Mouse (Mus musculus) stomach, embryonic 14.5 days (tissue): Measurements from ENCODE around the gene Trim69. TPM values are rescaled to one million over a fixed set of nuclear protein-coding genes. Genes with fewer than 3 reads are reported as not detected.

Experiments used
- ATAC-seq: fragments of 200-750 bp; cut with Nextera tagmentation; 2 replicates; pipeline ENCODE4 v1.8.0; 2017; ENCODE audit warnings: low read depth, moderate TSS enrichment; ENCODE audit not compliant: insufficient number of reproducible peaks, insufficient read depth, low FRiP score
- H3K27ac ChIP-seq: fragments of 300-500 bp; sonication (generic); 2 replicates; pipeline ENCODE4 v1.5.1; 2014; ENCODE audit warnings: mild to moderate bottlenecking, low read length, moderate library complexity, mixed read lengths
- H3K27me3 ChIP-seq: fragments of 300-500 bp; sonication (generic); 2 replicates; pipeline ENCODE4 v1.6.1; 2014; ENCODE audit warnings: low read length, control low read depth, mixed read lengths; ENCODE audit not compliant: control insufficient read depth, insufficient read depth
- H3K36me3 ChIP-seq: fragments of 300-500 bp; sonication (generic); 2 replicates; pipeline ENCODE4 v1.6.1; 2014; ENCODE audit warnings: mild to moderate bottlenecking, control low read depth, low read length, moderate library complexity, mixed read lengths; ENCODE audit not compliant: control insufficient read depth, insufficient read depth
- H3K4me1 ChIP-seq: fragments of 300-500 bp; sonication (generic); 2 replicates; pipeline ENCODE4 v1.6.1; 2014; ENCODE audit warnings: low read length, control low read depth, mixed read lengths; ENCODE audit not compliant: control insufficient read depth, insufficient read depth
- H3K4me2 ChIP-seq: fragments of 300-500 bp; sonication (generic); replicated peaks from 2 replicates; pipeline ENCODE4 v1.6.1; 2014; ENCODE audit warnings: low read depth, low read length, control low read depth
- H3K4me3 ChIP-seq: fragments of 300-500 bp; sonication (generic); 2 replicates; pipeline ENCODE4 v1.5.1; 2014; ENCODE audit warnings: low read depth, low read length, control low read depth
- H3K9ac ChIP-seq: fragments of 300-500 bp; sonication (generic); replicated peaks from 2 replicates; pipeline ENCODE4 v1.6.1; 2014; ENCODE audit warnings: low read depth, mild to moderate bottlenecking, control low read depth, low read length, moderate library complexity, mixed read lengths
- H3K9me3 ChIP-seq: fragments of 300-500 bp; sonication (generic); 2 replicates; pipeline ENCODE4 v1.6.1; 2016; ENCODE audit warnings: low read depth, low read length, control low read depth; ENCODE audit not compliant: control insufficient read depth
- WGBS: fragments of 180-500 bp; shearing (Covaris S2); extraction: QIAGEN DNeasy Blood & Tissue Kit; methylation state at CpG from one replicate; pipeline ENCODE4 v1.1.7; 2014; 5-methylcytosine and 5-hydroxymethylcytosine counted together
- polyA plus RNA-seq: library from polyadenylated mRNA; unstranded; fragments of >200 nt; fragmentation: Nextera tagmentation; extraction: Ambion mirVana; gene quantifications from 2 replicates; pipeline ENCODE4 v1.2.1, GENCODE M21; 2014

Trim69 gene
- polyA plus RNA-seq: 0.14 and 0.23 TPM in 2 replicates

DNA sequence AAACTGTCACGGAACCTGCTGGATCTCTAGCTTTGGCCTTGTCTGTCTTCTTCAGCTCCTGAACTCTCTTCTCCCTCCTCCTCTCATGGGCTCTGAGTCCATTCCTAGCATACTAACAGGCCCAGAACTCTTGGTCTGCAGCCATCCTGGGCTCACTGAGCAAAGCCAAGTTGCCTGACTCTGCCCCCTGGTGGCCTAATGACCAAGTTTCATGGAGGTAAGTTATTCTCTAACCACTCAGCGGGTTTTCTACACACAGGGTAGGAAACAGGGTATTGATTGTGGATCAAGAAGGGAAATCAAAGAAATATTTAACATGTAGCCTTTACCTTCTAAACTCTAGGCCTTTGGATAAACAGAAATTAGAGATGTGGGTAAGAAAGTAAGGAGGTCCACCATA, at the start of gene Trim69:
Gene Trim69 (plus strand): TSS at position 21 of the 400 bp plus-strand sequence.
- Histone ChIP-seq H3K4me2 (no peak within 1 kb of the TSS), H3K9me3 (no peaks in the 10 kb centered on the region), H3K4me1 (peaks cover 8% of the 10 kb centered on the region; the same call in 1 of the 2 replicates), H3K4me3 (no peak within 1 kb of the TSS), H3K27me3 (no peaks in the 10 kb centered on the region), H3K9ac (no peak within 1 kb of the TSS), H3K36me3 (no peaks in the 10 kb centered on the region), H3K27ac (no peak within 1 kb of the TSS)
- ATAC-seq: peak; percentile 51; the same call in 1 of the 2 replicates
- WGBS: 48% methylated on average over 2 of the region's 2 CpGs

DNA sequence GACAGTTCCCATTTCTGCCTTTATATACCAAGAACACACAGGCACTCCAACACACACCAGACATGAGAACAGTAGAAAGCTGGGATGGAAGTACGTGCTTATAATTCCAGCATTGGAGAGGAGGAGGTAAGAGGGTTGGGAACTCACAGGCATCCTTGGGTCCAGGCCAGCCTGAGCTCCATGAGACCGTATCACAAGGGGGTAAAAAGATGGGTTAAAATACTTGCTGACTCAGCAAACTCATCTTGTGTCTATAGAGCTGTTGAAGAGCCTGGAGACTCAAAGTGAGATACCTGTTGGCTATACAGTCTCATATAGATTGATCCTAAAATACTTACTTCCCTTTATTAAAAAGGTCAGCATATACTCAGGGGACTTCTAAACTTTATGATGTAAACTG, 43.6 kb upstream of the Trim69 start:
- no peak overlapping the region for H3K27ac ChIP-seq
- no peak for ATAC-seq
- H3K27me3 ChIP-seq: no peaks in the 10 kb centered on the region
- peaks cover 15% of the 10 kb centered on the region for H3K36me3 ChIP-seq
- no peaks in the 10 kb centered on the region for H3K9me3 ChIP-seq
- WGBS: 91% methylated on average over 2 of the region's 2 CpGs
- peak overlapping the region; percentile 75; the same call in 1 of the 2 replicates for H3K4me3 ChIP-seq
- H3K4me1 ChIP-seq: 0 out of 2 replicates have a peak, but pooled peaks cover 3% of the 10 kb centered on the region
- H3K9ac ChIP-seq: peak overlapping the region; percentile 80; the same call in 1 of the 2 replicates
- peak overlapping the region; percentile 46 for H3K4me2 ChIP-seq

DNA sequence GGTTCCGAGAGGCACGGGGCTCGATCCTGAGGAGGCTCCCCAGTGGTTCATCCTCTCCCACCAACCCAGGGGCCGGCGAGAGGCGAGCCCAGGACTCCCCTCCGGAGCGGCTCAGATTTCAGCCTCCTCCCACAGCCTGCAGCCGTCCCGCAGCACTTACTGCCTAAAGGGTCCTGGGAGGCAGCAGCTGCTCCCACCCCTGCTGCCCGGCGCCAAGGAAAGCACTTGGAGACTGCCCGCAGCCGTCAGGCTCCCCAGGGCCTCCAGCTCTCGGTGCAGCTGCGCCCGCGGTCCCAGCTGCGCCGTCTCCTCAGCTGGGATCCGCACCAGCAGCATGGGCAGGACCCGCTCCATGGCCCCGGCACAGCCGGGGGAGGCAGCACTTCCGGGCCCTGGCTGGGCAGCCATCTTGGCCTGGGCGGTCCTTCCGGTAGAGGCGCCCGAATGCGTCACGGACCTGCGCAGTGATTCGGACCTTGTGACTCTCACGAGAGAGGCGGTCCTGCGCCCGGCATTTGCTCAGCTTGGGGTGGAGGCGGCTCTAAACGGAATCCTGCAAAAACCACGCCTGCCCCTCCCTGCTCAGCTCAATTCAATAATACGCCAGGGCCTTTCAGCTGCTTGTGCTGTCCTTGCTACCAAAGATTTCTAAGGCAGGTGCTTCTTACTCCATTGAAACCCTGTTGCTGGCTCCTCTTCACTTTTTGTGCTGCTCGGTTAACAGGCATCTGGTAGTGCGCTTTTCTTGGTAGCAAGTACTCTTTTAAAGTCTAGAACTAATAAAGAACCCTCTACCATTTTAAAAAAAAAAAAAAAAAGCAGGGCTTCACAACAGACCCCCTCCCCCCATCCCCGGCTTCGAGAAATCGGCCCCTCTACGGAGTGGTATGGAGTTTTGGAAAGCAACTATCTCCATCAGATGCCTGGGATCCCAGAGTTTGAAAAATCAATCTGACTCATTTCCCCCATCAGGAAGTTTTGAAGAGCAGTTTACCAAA, 42.2 kb upstream of the Trim69 start, which contains the start of gene Spg11:
Gene Spg11 (minus strand): TSS at position 426 of the 998 bp plus-strand sequence.
- under 1% methylated on average over 47 of the region's 47 CpGs for WGBS

DNA sequence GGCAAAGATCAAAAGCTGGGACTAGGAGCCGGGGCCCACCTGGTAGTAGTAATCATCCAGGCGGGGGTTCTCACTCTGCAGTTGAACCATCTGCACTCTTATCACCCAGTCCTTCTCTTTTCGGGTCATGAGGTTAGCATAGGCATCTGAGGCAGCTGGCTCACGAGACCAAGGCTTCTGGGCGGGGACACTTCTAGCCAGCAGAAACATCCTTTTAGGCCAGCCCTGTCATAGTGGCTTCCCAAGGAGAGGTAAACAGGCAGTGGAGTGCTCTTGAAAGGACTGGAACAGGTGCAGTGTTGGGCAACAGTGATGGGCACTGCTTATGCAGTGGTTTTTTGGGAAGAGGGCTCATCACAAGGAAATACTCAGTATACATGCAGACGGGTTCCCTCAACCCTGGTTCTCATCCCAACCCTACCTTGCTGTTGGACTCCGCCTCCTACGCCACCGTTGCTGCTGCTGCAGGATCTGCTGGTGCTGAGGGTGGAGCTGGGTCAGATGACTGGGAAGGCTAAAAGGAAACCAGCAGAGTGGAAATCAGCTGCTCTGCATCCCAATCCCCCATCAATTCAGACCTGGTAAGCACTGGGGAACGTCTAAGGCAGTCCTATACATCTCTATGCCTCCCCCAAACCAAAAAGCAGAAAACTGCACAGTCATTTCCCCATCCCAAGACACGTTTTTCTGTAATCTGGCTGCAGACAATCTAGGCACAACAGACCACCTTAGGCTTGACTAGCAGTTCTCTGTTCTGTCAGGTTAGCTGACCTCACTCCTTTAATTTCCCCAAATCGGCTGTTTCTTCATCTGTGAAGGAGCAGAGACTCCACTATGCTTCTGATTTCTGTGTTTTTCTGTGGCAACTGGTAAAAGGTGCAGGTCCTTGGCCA, 34.6 kb upstream of the Trim69 start:
- H3K27me3 ChIP-seq: no peaks in the 10 kb centered on the region
- no peaks in the 10 kb centered on the region for H3K36me3 ChIP-seq
- no peak overlapping the region for H3K9ac ChIP-seq
- no peaks in the 10 kb centered on the region for H3K9me3 ChIP-seq
- no peak overlapping the region for H3K4me3 ChIP-seq
- H3K27ac ChIP-seq: no peak overlapping the region
- no peaks in the 10 kb centered on the region for H3K4me1 ChIP-seq
- H3K4me2 ChIP-seq: no peak overlapping the region
- no peak for ATAC-seq
- WGBS: 35% methylated on average over 12 of the region's 12 CpGs

More for the DNA sequence above, 42.2 kb upstream of the Trim69 start, which contains the start of gene Spg11:
- peak within 1 kb of the TSS; percentile 99 for H3K27ac ChIP-seq
- no peaks in the 10 kb centered on the region for H3K9me3 ChIP-seq
- no peaks in the 10 kb centered on the region for H3K27me3 ChIP-seq
- ATAC-seq: peak; percentile 99
- peak within 1 kb of the TSS; percentile 46 for H3K4me2 ChIP-seq
- peak within 1 kb of the TSS; percentile 80 for H3K9ac ChIP-seq
- H3K4me3 ChIP-seq: peak within 1 kb of the TSS; percentile 75
- peaks cover 10% of the 10 kb centered on the region for H3K36me3 ChIP-seq
- 0 out of 2 replicates have a peak, but pooled peaks cover 3% of the 10 kb centered on the region for H3K4me1 ChIP-seq

DNA sequence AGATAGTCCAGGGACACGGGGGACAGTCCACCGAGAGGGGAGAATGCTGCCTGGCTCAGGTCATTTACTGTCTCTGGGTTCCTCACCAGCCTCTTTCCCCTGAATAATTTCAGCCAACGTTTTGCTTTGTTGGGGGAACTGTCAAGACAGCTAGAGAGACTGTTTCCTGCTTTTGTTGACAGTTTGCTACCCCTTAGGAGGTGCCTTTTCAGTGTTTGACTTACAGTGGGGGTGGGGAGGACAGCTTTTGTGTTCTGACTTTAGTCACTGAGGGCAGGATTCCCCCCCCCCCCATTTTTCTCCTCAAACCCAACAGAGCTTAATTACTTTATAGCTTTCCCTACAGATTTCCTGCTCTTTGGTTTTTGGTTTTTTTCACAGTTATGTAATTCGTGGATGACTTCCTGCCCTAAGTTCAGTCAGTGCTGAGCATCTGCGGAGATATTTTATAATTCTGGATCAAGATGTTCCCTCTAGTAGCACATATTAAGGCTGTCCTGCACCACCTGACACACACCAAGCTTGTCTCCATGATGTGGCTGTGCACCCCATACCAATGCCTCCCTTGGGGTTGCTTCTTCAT, 33.6 kb upstream of the Trim69 start:
- no peak for ATAC-seq
- no peak overlapping the region for H3K4me2 ChIP-seq
- H3K27me3 ChIP-seq: no peaks in the 10 kb centered on the region
- no peak overlapping the region for H3K4me3 ChIP-seq
- no peak overlapping the region for H3K9ac ChIP-seq
- no peaks in the 10 kb centered on the region for H3K36me3 ChIP-seq
- H3K27ac ChIP-seq: no peak overlapping the region
- 46% methylated on average over 5 of the region's 5 CpGs for WGBS
- no peaks in the 10 kb centered on the region for H3K9me3 ChIP-seq
- no peaks in the 10 kb centered on the region for H3K4me1 ChIP-seq

DNA sequence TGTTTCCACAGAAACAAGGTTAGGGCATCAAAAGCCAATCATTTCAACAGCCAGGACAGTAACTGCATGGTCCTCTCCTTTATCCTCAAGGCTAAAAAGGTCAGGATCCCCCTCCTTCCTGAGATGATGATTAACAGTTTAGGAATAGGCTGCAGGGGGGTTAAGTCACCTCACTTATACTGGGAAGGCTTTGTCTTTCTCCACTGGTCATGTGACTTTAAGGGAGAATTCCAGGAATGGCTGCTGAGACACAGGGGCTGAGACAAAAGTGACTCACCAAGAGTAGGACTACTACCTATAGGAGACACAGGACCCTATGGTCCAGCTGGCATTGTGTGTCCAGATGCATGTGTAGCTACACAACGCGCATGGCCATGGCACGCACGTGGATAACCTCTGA, 32.9 kb upstream of the Trim69 start:
- Histone ChIP-seq H3K4me3 (no peak overlapping the region), H3K9me3 (no peaks in the 10 kb centered on the region), H3K9ac (no peak overlapping the region), H3K27ac (no peak overlapping the region), H3K27me3 (no peaks in the 10 kb centered on the region), H3K4me2 (no peak overlapping the region), H3K36me3 (no peaks in the 10 kb centered on the region), H3K4me1 (no peaks in the 10 kb centered on the region)
- ATAC-seq: no peak
- 92% methylated on average over 4 of the region's 4 CpGs for WGBS

DNA sequence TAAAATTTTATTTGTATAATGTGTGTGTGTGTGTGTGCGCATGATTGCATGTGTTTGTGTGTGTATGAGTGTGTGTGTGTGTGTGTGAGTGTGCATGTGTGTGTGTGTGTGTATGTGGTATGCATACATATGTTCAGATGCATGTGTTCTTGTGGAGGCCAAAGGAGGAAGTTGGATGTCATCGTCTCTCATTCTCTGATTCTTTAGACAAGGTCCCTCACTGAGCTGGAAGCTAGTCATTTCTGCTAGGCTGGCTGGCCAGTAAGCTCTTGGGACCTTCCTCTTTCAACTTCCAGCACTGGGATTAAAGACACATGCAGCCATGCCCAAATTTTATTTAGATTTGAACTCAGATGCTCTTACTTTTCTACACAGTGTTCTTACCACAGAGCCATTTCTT, 28.4 kb upstream of the Trim69 start:
- H3K27ac ChIP-seq: no peak overlapping the region

DNA sequence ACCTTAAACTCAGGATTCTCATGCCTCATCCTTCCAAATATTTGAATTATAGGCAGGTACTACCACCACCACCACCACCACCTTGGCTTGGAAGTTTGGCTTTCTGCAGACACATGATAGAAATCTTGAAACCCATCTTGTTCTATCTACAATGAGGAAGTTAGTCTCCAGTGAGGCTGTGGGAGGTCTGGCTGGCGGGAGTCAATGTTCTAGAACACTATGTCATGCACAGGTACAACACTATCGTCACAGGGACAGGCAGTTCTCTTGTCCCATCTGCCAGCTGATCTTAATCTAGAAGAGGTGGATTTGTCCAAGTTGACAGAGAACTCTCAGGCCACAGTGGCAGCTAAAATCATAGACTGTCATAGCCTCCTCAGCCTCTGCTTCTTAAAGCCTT, 27.9 kb upstream of the Trim69 start:
- no peak overlapping the region for H3K27ac ChIP-seq
- ATAC-seq: no peak
- H3K36me3 ChIP-seq: no peaks in the 10 kb centered on the region
- 79% methylated on average over 2 of the region's 2 CpGs for WGBS
- no peak overlapping the region for H3K4me2 ChIP-seq
- no peak overlapping the region for H3K9ac ChIP-seq
- no peaks in the 10 kb centered on the region for H3K4me1 ChIP-seq
- H3K4me3 ChIP-seq: no peak overlapping the region
- H3K9me3 ChIP-seq: no peaks in the 10 kb centered on the region
- no peaks in the 10 kb centered on the region for H3K27me3 ChIP-seq

More for the DNA sequence above, 28.4 kb upstream of the Trim69 start:
- Histone ChIP-seq H3K4me3 (no peak overlapping the region), H3K27me3 (no peaks in the 10 kb centered on the region), H3K36me3 (no peaks in the 10 kb centered on the region), H3K9me3 (no peaks in the 10 kb centered on the region), H3K4me1 (no peaks in the 10 kb centered on the region), H3K4me2 (no peak overlapping the region), H3K9ac (no peak overlapping the region)
- WGBS: 91% methylated on average over 2 of the region's 2 CpGs
- ATAC-seq: no peak
